Mouse (Mus musculus) MEL (cell line): Measurements from ENCODE around the gene OR5BS1P.

Experiments
- CTCF ChIP-seq, 3 experiments: IDR thresholded peaks in 2 of 3; conservative IDR thresholded peaks in 1 of 3; 2 replicates each; pipeline ENCODE4 v1.5.1; 2011 to 2012; ENCODE audit warnings: low read length in 3 of 3, low read depth in 2 of 3, mild to moderate bottlenecking in 2 of 3, improper control_type of control experiment in 1 of 3, inconsistent platforms in 1 of 3, mixed read lengths in 1 of 3, moderate library complexity in 1 of 3; ENCODE audit not compliant: control insufficient read depth in 1 of 3, insufficient read depth in 1 of 3, poor library complexity in 1 of 3, severe bottlenecking in 1 of 3
- MAX ChIP-seq: IDR thresholded peaks from 2 replicates; pipeline ENCODE4 v1.6.1; 2011; ENCODE audit warnings: low read length, improper control_type of control experiment

DNA sequence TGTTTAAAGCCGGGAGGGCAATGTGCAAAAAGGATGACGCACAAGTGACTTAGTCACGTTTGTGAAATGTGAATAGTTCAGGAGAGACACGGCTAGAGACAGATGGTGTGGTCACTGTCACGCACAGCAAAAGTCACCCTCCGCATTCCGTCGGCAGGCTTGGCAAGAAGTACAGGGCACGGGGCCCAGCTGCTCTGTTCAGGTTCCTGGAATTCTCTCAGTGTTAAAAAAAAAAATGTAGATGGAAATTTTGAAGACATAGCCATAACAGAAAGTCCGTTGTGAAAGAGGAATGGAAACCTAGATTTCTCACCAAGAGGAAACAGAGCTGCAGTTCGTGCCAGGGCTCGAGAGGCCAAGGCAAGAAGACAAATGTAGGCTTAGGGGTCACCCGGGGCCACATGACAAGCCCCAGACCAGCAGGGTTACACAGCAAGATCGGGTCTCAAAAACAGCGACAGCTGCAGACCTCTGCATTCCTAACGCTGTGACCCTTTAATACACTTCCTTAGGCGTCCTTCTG is 43.2 kb downstream of the OR5BS1P start:
- TF ChIP-seq CTCF (IDR thresholded peaks at IDR 0.05 in 2 of 3, conservative IDR thresholded peaks at IDR 0.05 in 1 of 3; ENCODE audit: control insufficient read depth in 1 of 3, insufficient read depth in 1 of 3, low read depth in 2 of 3, low read length in 3 of 3, poor library complexity in 1 of 3, severe bottlenecking in 1 of 3) (no peak), MAX (no peak)
